ENCODE assay signal across 11 mouse cellular contexts in the genomic region with DNA sequence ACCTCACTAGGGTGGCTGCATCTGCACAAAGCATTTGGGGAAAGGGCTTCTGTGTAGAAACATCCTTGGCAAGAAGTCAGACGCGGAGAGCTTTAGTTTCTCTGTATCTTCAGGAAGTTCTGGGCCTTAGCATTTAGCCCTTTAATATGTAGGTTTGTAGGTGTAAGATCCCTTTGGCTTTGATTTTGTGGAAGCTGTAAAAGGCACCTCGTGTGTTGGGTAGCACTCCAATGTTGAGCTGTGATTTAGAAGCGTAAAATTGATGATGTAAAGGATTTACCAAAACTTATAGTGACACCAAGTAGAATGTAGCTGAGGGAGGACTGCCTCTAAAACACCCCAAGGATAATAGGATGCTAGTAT. TPM values are rescaled to one million over a fixed set of nuclear protein-coding genes. Genes with fewer than 3 reads are reported as not detected.
DNase-seq lines count a peak whose midpoint lies in the region; ATAC-seq and TF ChIP-seq lines count a peak whose summit lies in the region.
"Not testable (repeated sequence)": the region's sequence is repeated elsewhere in the genome, so short reads cannot be mapped to it uniquely, and the experiment has no call there.
"Had no signal": no experiment of that assay in that cellular context is flagged by ENCODE, and none has a peak within 500 bp of the region (broad histone marks: within the 10 kb centered on the region; RNA-seq: fewer than 3 reads in every experiment).

No protein-coding gene starts in this region.

- H3K27ac ChIP-seq in embryonic facial prominence, embryonic 12.5 days; gastrocnemius, adult 2 months; liver, embryonic 15.5 days (replicated peaks); spleen, adult 2 months (ENCODE audit: insufficient read depth, low read length): not testable (repeated sequence)
- peak overlapping the region; percentile 52 for H3K27ac ChIP-seq in hindbrain, embryonic 13.5 days
- H3K27ac ChIP-seq in kidney, postnatal 0 days: peak overlapping the region; percentile 62; the same call in 1 of the 2 replicates
- H3K27ac ChIP-seq in midbrain, embryonic 13.5 days: 0 out of 2 replicates have a peak overlapping the region, but pooled peaks have one; percentile 39

- H3K4me3 ChIP-seq in C2C12 (ENCODE audit: insufficient read depth, poor library complexity, severe bottlenecking): peak overlapping the region; percentile 39
- H3K4me3 ChIP-seq in embryonic facial prominence, embryonic 12.5 days: peak overlapping the region; percentile 42
- H3K4me3 ChIP-seq in gastrocnemius, adult 2 months: peak overlapping the region; percentile 70
- peak overlapping the region; percentile 45 for H3K4me3 ChIP-seq in hindbrain, embryonic 13.5 days
- peak overlapping the region; percentile 35 for H3K4me3 ChIP-seq in kidney, postnatal 0 days (replicated peaks; ENCODE audit: low read depth, low read length)
- peak overlapping the region; percentile 42 for H3K4me3 ChIP-seq in liver, embryonic 15.5 days (replicated peaks)
- peak overlapping the region; percentile 47 for H3K4me3 ChIP-seq in midbrain, embryonic 13.5 days (replicated peaks)
- peak overlapping the region; percentile 52 for H3K4me3 ChIP-seq in spleen, adult 2 months (ENCODE audit: extremely low read depth, insufficient read depth, insufficient read length)

- not testable (repeated sequence) for H3K9me3 ChIP-seq in embryonic facial prominence, embryonic 12.5 days; hindbrain, embryonic 13.5 days; kidney, postnatal 0 days (replicated peaks; ENCODE audit: low read length); liver, embryonic 15.5 days (replicated peaks); midbrain, embryonic 13.5 days

- TF ChIP-seq POLR2A in spleen, adult 2 months (IDR thresholded peaks at IDR 0.05; ENCODE audit: low read depth, low read length): not testable (repeated sequence)

- not testable (repeated sequence) for H3K79me3 ChIP-seq in C2C12 (ENCODE audit: low read depth)

- not testable (repeated sequence) for ATAC-seq in embryonic facial prominence, embryonic 12.5 days (ENCODE audit: insufficient number of reproducible peaks, insufficient read depth, low FRiP score, low TSS enrichment); kidney, postnatal 0 days (replicated peaks; ENCODE audit: low FRiP score, low read depth)
- peak; percentile 4; the same call in 1 of the 2 replicates for ATAC-seq in hindbrain, embryonic 13.5 days (ENCODE audit: low FRiP score)
- ATAC-seq in liver, embryonic 15.5 days (ENCODE audit: insufficient read depth): peak; percentile 20; the same call in 1 of the 2 replicates
- 0 out of 2 replicates have a peak, but pooled peaks have one; percentile 4 for ATAC-seq in midbrain, embryonic 13.5 days

- H3K4me2 ChIP-seq in embryonic facial prominence, embryonic 12.5 days (replicated peaks): peak overlapping the region; percentile 36
- peak overlapping the region; percentile 54 for H3K4me2 ChIP-seq in hindbrain, embryonic 13.5 days
- H3K4me2 ChIP-seq in kidney, postnatal 0 days (ENCODE audit: low read length): peak overlapping the region; percentile 45
- H3K4me2 ChIP-seq in liver, embryonic 15.5 days: peak overlapping the region; percentile 44; the same call in 1 of the 2 replicates
- H3K4me2 ChIP-seq in midbrain, embryonic 13.5 days (replicated peaks): peak overlapping the region; percentile 53

- H3K4me1 ChIP-seq in embryonic facial prominence, embryonic 12.5 days; hindbrain, embryonic 13.5 days (replicated peaks); kidney, postnatal 0 days (replicated peaks; ENCODE audit: insufficient read depth, low read length); liver, embryonic 15.5 days (replicated peaks); midbrain, embryonic 13.5 days (replicated peaks); spleen, adult 2 months (ENCODE audit: control insufficient read depth, insufficient read depth, insufficient read length): not testable (repeated sequence)

- TF ChIP-seq CTCF in C2C12 (IDR thresholded peaks at IDR 0.05; ENCODE audit: control insufficient read depth, insufficient read depth, insufficient read length); gastrocnemius, adult 2 months (IDR thresholded peaks at IDR 0.05); kidney, postnatal 0 days (IDR thresholded peaks at IDR 0.05; ENCODE audit: low read depth); spleen, adult 2 months (IDR thresholded peaks at IDR 0.05; ENCODE audit: extremely low read depth, insufficient read depth, insufficient read length, insufficient replicate concordance): not testable (repeated sequence)

- intact Hi-C loops in gastrocnemius, adult 2 months (cut with DNase I): not testable (repeated sequence)

- 12% methylated on average over 4 of the region's 4 CpGs for WGBS in embryonic facial prominence, embryonic 12.5 days
- WGBS in hindbrain, embryonic 13.5 days: 29% methylated on average over 4 of the region's 4 CpGs
- 2% methylated on average over 2 of the region's 4 CpGs for WGBS in kidney, postnatal 0 days
- WGBS in liver, embryonic 15.5 days (ENCODE audit: insufficient replicate concordance): 19% methylated on average over 4 of the region's 4 CpGs
- 23% methylated on average over 4 of the region's 4 CpGs for WGBS in midbrain, embryonic 13.5 days
- 24% methylated on average over 4 of the region's 4 CpGs for WGBS in spleen, adult 2 months

- not testable (repeated sequence) for H3ac ChIP-seq in C2C12 (ENCODE audit: control insufficient read depth, insufficient read length, low read depth)

- not testable (repeated sequence) for DNase-seq in gastrocnemius, adult 2 months; kidney, postnatal 0 days (ENCODE audit: low spot score); spleen, adult 2 months (ENCODE audit: low read depth in 1 of 2, low spot score in 2 of 2)

- H3K79me2 ChIP-seq in C2C12 (ENCODE audit: control insufficient read depth, insufficient read depth): not testable (repeated sequence)

- H3K9ac ChIP-seq in embryonic facial prominence, embryonic 12.5 days: peak overlapping the region; percentile 42; the same call in 1 of the 2 replicates
- peak overlapping the region; percentile 70 for H3K9ac ChIP-seq in hindbrain, embryonic 13.5 days
- H3K9ac ChIP-seq in kidney, postnatal 0 days (ENCODE audit: low read depth, low read length): peak overlapping the region; percentile 46; the same call in 1 of the 2 replicates
- H3K9ac ChIP-seq in liver, embryonic 15.5 days: not testable (repeated sequence)
- H3K9ac ChIP-seq in midbrain, embryonic 13.5 days (replicated peaks): peak overlapping the region; percentile 59

- not testable (repeated sequence) for H3K27me3 ChIP-seq in C2C12 (ENCODE audit: control insufficient read depth, insufficient read depth, insufficient read length); embryonic facial prominence, embryonic 12.5 days; hindbrain, embryonic 13.5 days; kidney, postnatal 0 days (ENCODE audit: insufficient read depth, low read length); liver, embryonic 15.5 days; midbrain, embryonic 13.5 days; spleen, adult 2 months (ENCODE audit: control insufficient read depth, insufficient read depth, low read length)

- H3K36me3 ChIP-seq in C2C12 (ENCODE audit: control insufficient read depth, insufficient read depth); embryonic facial prominence, embryonic 12.5 days; hindbrain, embryonic 13.5 days; kidney, postnatal 0 days (ENCODE audit: insufficient read depth, low read length); liver, embryonic 15.5 days (replicated peaks); midbrain, embryonic 13.5 days; spleen, adult 2 months (ENCODE audit: control insufficient read depth, insufficient read depth, low read length): not testable (repeated sequence)

RNA-seq across cellular contexts. Expression of gene Zfp937, which starts 0.5 kb away (rescaled TPM):
- polyA plus RNA-seq in C2C12 (2012; fragmentation: generic; extraction: Trizol): 0.74 TPM
- 10.4 and 10.7 TPM in 2 replicates for polyA plus RNA-seq in embryonic facial prominence, embryonic 12.5 days (2016; fragmentation: Nextera tagmentation; extraction: Ambion mirVana)
- 1 to 10 TPM; 1.4 to 2.0 TPM for total RNA-seq in gastrocnemius, adult 2 months (2021)
- polyA plus RNA-seq in hindbrain, embryonic 13.5 days (2015; fragmentation: Nextera tagmentation; extraction: Ambion mirVana): 12.0 and 12.4 TPM in 2 replicates
- polyA plus RNA-seq in kidney, postnatal 0 days (2015; fragmentation: Nextera tagmentation; extraction: Ambion mirVana): 7.5 and 8.8 TPM in 2 replicates
- 0.92 and 1.1 TPM in 2 replicates for polyA plus RNA-seq in liver, embryonic 15.5 days (2015; fragmentation: Nextera tagmentation; extraction: Ambion mirVana)
- 11.3 and 11.5 TPM in 2 replicates for polyA plus RNA-seq in midbrain, embryonic 13.5 days (2015; fragmentation: Nextera tagmentation; extraction: Ambion mirVana)
- polyA plus RNA-seq in spleen, adult 2 months (2012; rRNA removed): 0.05 and 0.09 TPM in 2 replicates

RNA-seq across cellular contexts. Expression of gene Gm14139, which starts 36.8 kb away (rescaled TPM):
- 1.3 TPM for polyA plus RNA-seq in C2C12 (2012; fragmentation: generic; extraction: Trizol)
- polyA plus RNA-seq in embryonic facial prominence, embryonic 12.5 days (2016; fragmentation: Nextera tagmentation; extraction: Ambion mirVana): not detected in 2 replicates
- total RNA-seq in gastrocnemius, adult 2 months (2021): not detected
- not detected in 2 replicates for polyA plus RNA-seq in hindbrain, embryonic 13.5 days (2015; fragmentation: Nextera tagmentation; extraction: Ambion mirVana)
- polyA plus RNA-seq in kidney, postnatal 0 days (2015; fragmentation: Nextera tagmentation; extraction: Ambion mirVana): not detected in 2 replicates
- not detected in 2 replicates for polyA plus RNA-seq in liver, embryonic 15.5 days (2015; fragmentation: Nextera tagmentation; extraction: Ambion mirVana)
- polyA plus RNA-seq in midbrain, embryonic 13.5 days (2015; fragmentation: Nextera tagmentation; extraction: Ambion mirVana): not detected in 2 replicates
- not detected in 2 replicates for polyA plus RNA-seq in spleen, adult 2 months (2012; rRNA removed)
- total RNA-seq: heart, postnatal 10 days; left cerebral cortex, adult 18-20 months had no signal

RNA-seq across cellular contexts. Expression of gene Gm21994, which starts 37.0 kb away (rescaled TPM):
- 0.83 TPM for polyA plus RNA-seq in C2C12 (2012; fragmentation: generic; extraction: Trizol)
- 5.1 and 6.3 TPM in 2 replicates for polyA plus RNA-seq in embryonic facial prominence, embryonic 12.5 days (2016; fragmentation: Nextera tagmentation; extraction: Ambion mirVana)
- 1 to 10 TPM; 1.9 to 2.2 TPM for total RNA-seq in gastrocnemius, adult 2 months (2021)
- polyA plus RNA-seq in hindbrain, embryonic 13.5 days (2015; fragmentation: Nextera tagmentation; extraction: Ambion mirVana): 3.2 and 4.3 TPM in 2 replicates
- polyA plus RNA-seq in kidney, postnatal 0 days (2015; fragmentation: Nextera tagmentation; extraction: Ambion mirVana): 3.4 and 4.2 TPM in 2 replicates
- 1.0 and 1.4 TPM in 2 replicates for polyA plus RNA-seq in liver, embryonic 15.5 days (2015; fragmentation: Nextera tagmentation; extraction: Ambion mirVana)
- 2.9 and 3.6 TPM in 2 replicates for polyA plus RNA-seq in midbrain, embryonic 13.5 days (2015; fragmentation: Nextera tagmentation; extraction: Ambion mirVana)
- 0.18 and 0.19 TPM in 2 replicates for polyA plus RNA-seq in spleen, adult 2 months (2012; rRNA removed)

RNA-seq across cellular contexts. Expression of gene Gm10770, which starts 38.9 kb away (rescaled TPM):
- not detected for polyA plus RNA-seq in C2C12 (2012; fragmentation: generic; extraction: Trizol)
- polyA plus RNA-seq in embryonic facial prominence, embryonic 12.5 days (2016; fragmentation: Nextera tagmentation; extraction: Ambion mirVana): not detected in 2 replicates
- total RNA-seq in gastrocnemius, adult 2 months (2021): not detected
- not detected in 2 replicates for polyA plus RNA-seq in hindbrain, embryonic 13.5 days (2015; fragmentation: Nextera tagmentation; extraction: Ambion mirVana)
- not detected in 2 replicates for polyA plus RNA-seq in kidney, postnatal 0 days (2015; fragmentation: Nextera tagmentation; extraction: Ambion mirVana)
- polyA plus RNA-seq in liver, embryonic 15.5 days (2015; fragmentation: Nextera tagmentation; extraction: Ambion mirVana): not detected in 2 replicates
- polyA plus RNA-seq in midbrain, embryonic 13.5 days (2015; fragmentation: Nextera tagmentation; extraction: Ambion mirVana): not detected in 2 replicates
- not detected in 2 replicates for polyA plus RNA-seq in spleen, adult 2 months (2012; rRNA removed)
- total RNA-seq: adrenal gland, adult 8-10 months; heart, postnatal 10 days; left cerebral cortex, adult 18-20 months had no signal

RNA-seq across cellular contexts. Expression of gene Gm14124, which starts 39.0 kb away (rescaled TPM):
- polyA plus RNA-seq in C2C12 (2012; fragmentation: generic; extraction: Trizol): 0.18 TPM
- polyA plus RNA-seq in embryonic facial prominence, embryonic 12.5 days (2016; fragmentation: Nextera tagmentation; extraction: Ambion mirVana): not detected in 2 replicates
- under 1 TPM in 1 of 2 experiments, not detected in 1; 0.10 TPM for total RNA-seq in gastrocnemius, adult 2 months (2021)
- not detected in 2 replicates for polyA plus RNA-seq in hindbrain, embryonic 13.5 days (2015; fragmentation: Nextera tagmentation; extraction: Ambion mirVana)
- polyA plus RNA-seq in kidney, postnatal 0 days (2015; fragmentation: Nextera tagmentation; extraction: Ambion mirVana): 0.05 TPM in 1 of 2 replicates, not detected in the other
- polyA plus RNA-seq in liver, embryonic 15.5 days (2015; fragmentation: Nextera tagmentation; extraction: Ambion mirVana): not detected in 2 replicates
- not detected in 2 replicates for polyA plus RNA-seq in midbrain, embryonic 13.5 days (2015; fragmentation: Nextera tagmentation; extraction: Ambion mirVana)
- polyA plus RNA-seq in spleen, adult 2 months (2012; rRNA removed): not detected in 2 replicates
